Mouse (Mus musculus) forebrain, embryonic 16.5 days (tissue): ENCODE measurements at regions not wholly inside any gene's neighbourhood (a gene's known extent, or its start where the extent isn't known, plus 50 kb on each side); places are given as distances from the start of the nearest gene placed in this dataset.

ENCODE experiments used
- ATAC-seq: fragments of 200-750 bp; cut with Nextera tagmentation; 2 replicates; pipeline ENCODE4 v1.8.0; 2017; ENCODE audit warnings: mild to moderate bottlenecking, moderate library complexity
- H3K27ac ChIP-seq: fragments of 300-500 bp; sonication (generic); 2 replicates; pipeline ENCODE4 v1.5.1; 2014; ENCODE audit warnings: low read length, control low read depth
- H3K27me3 ChIP-seq: fragments of 300-500 bp; sonication (generic); replicated peaks from 2 replicates; pipeline ENCODE4 v1.6.1; 2014; ENCODE audit warnings: low read length; ENCODE audit not compliant: control insufficient read depth, insufficient read depth
- H3K36me3 ChIP-seq: fragments of 300-500 bp; sonication (generic); 2 replicates; pipeline ENCODE4 v1.6.1; 2014; ENCODE audit not compliant: control insufficient read depth, insufficient read depth
- H3K4me1 ChIP-seq: fragments of 300-500 bp; sonication (generic); replicated peaks from 2 replicates; pipeline ENCODE4 v1.6.1; 2014; ENCODE audit warnings: low read length; ENCODE audit not compliant: control insufficient read depth, insufficient read depth
- H3K4me2 ChIP-seq: fragments of 300-500 bp; sonication (generic); 2 replicates; pipeline ENCODE4 v1.6.1; 2014; ENCODE audit warnings: mild to moderate bottlenecking, low read length, control low read depth
- H3K4me3 ChIP-seq: fragments of 300-500 bp; sonication (generic); replicated peaks from 2 replicates; pipeline ENCODE4 v1.5.1; 2014; ENCODE audit warnings: mild to moderate bottlenecking, low read length, control low read depth
- H3K9ac ChIP-seq: fragments of 300-500 bp; sonication (generic); replicated peaks from 2 replicates; pipeline ENCODE4 v1.6.1; 2014; ENCODE audit warnings: low read depth, low read length, control low read depth
- H3K9me3 ChIP-seq: fragments of 300-500 bp; sonication (generic); 2 replicates; pipeline ENCODE4 v1.6.1; 2016; ENCODE audit warnings: low read length; ENCODE audit not compliant: control insufficient read depth
- WGBS: fragments of 180-500 bp; shearing (Covaris S2); extraction: QIAGEN DNeasy Blood & Tissue Kit; methylation state at CpG from one replicate; pipeline ENCODE4 v1.1.7; 2014; 5-methylcytosine and 5-hydroxymethylcytosine counted together

DNA sequence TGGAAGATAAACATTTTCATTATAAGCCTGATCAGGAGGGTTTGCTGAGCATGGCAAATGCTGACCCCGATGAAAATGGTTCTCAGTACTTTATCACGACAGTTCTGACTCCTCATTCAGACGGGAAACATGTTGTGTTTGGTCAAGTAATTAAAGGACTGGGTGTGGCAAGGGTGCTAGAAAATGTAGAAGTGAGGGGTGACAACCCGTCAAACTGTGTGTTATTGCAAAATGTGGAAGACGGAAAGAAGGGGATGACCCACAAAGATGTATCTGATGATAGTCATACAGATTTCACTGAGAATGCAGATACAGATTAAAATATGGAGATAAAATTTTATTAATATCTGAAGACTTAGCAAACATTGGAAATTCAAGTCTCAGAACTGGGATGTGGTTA is 186.2 kb upstream of the Gm9833 start:
- no peaks in the 10 kb centered on the region for H3K4me1 ChIP-seq
- no peak for ATAC-seq
- no peak overlapping the region for H3K4me3 ChIP-seq
- 91% methylated on average over 5 of the region's 5 CpGs for WGBS
- no peaks in the 10 kb centered on the region for H3K27me3 ChIP-seq
- no peak overlapping the region for H3K9ac ChIP-seq
- H3K36me3 ChIP-seq: no peaks in the 10 kb centered on the region
- H3K4me2 ChIP-seq: no peak overlapping the region
- 0 out of 2 replicates have a peak, but pooled peaks cover 3% of the 10 kb centered on the region for H3K9me3 ChIP-seq
- H3K27ac ChIP-seq: no peak overlapping the region

- Histone ChIP-seq H3K27me3 (no peaks in the 10 kb centered on the region), H3K4me2 (no peak overlapping the region), H3K9ac (no peak overlapping the region), H3K4me3 (no peak overlapping the region), H3K27ac (no peak overlapping the region), H3K36me3 (no peaks in the 10 kb centered on the region), H3K9me3 (no peaks in the 10 kb centered on the region), H3K4me1 (no peaks in the 10 kb centered on the region)
- no peak for ATAC-seq
- WGBS: 88% methylated on average over 1 of the region's 1 CpGs
These were observed 174.6 kb upstream of the Gm9833 start for GRCm38 (mm10) chr3:9913357-9913756.

DNA sequence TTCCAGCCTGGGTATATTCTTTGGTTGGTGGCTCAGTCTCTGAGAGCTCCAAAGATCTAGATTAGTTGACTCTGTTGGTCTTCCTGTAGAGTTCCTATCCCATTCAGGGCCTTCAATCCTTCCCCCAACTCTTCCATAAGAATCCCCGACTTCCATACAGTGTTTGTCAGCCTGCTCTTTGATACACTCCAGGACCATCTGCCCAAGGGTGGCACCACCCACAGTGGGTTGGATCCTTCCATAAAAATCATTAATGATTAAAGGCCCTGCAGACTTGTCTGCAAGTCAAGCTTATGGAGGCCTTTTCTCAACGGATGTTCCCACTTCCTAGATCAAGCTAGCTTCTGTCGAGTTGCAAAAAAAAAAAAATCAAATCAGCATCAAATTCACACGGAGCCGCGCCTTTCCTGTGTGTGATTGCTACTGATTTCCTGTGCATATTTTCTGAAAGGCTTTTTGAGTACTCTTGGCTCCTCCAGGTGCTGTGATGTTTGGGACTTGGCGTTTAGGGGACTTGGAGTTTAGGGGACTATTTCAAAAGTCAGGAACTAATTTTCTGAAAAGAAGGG is 171.3 kb upstream of the Gm9833 start:
- no peak overlapping the region for H3K4me3 ChIP-seq
- H3K4me2 ChIP-seq: no peak overlapping the region
- no peak overlapping the region for H3K27ac ChIP-seq
- no peak overlapping the region for H3K9ac ChIP-seq
- no peaks in the 10 kb centered on the region for H3K27me3 ChIP-seq
- no peak for ATAC-seq
- H3K4me1 ChIP-seq: no peaks in the 10 kb centered on the region
- 90% methylated on average over 7 of the region's 7 CpGs for WGBS
- no peaks in the 10 kb centered on the region for H3K36me3 ChIP-seq
- no peaks in the 10 kb centered on the region for H3K9me3 ChIP-seq

GRCm38 (mm10) chr3:9920331-9920730 is 167.6 kb upstream of the Gm9833 start:
- H3K27me3 ChIP-seq: no peaks in the 10 kb centered on the region
- no peaks in the 10 kb centered on the region for H3K4me1 ChIP-seq
- no peaks in the 10 kb centered on the region for H3K36me3 ChIP-seq
- no peak overlapping the region for H3K9ac ChIP-seq
- no peak overlapping the region for H3K4me3 ChIP-seq
- ATAC-seq: peak; percentile 61
- 63% methylated on average over 3 of the region's 3 CpGs for WGBS
- H3K9me3 ChIP-seq: no peaks in the 10 kb centered on the region
- no peak overlapping the region for H3K4me2 ChIP-seq
- H3K27ac ChIP-seq: no peak overlapping the region

DNA sequence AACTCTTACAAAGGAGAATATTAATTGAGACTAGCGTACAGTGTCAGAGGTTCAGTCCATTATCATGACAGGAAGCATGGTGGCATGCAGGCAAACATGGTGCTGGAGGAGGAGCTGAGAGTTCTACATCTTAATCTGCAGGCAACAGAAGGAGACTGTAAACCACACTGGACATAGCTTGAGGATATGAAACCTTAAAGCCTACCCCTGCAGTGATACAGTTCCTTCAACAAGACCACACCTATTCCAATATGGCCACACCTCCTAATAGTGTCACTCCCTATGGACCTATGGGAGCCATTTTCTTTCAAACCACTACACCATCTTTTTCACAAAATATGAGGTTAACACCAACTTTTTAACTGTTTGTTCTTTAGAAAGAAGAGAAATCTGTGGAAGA is 166.2 kb upstream of the Gm9833 start:
- H3K4me1 ChIP-seq: no peaks in the 10 kb centered on the region
- H3K9ac ChIP-seq: no peak overlapping the region
- 84% methylated on average over 1 of the region's 1 CpGs for whole genome bisulfite sequencing
- H3K4me3 ChIP-seq: no peak overlapping the region
- H3K36me3 ChIP-seq: no peaks in the 10 kb centered on the region
- H3K9me3 ChIP-seq: no peaks in the 10 kb centered on the region
- H3K4me2 ChIP-seq: no peak overlapping the region
- no peaks in the 10 kb centered on the region for H3K27me3 ChIP-seq
- H3K27ac ChIP-seq: no peak overlapping the region
- ATAC-seq: no peak

DNA sequence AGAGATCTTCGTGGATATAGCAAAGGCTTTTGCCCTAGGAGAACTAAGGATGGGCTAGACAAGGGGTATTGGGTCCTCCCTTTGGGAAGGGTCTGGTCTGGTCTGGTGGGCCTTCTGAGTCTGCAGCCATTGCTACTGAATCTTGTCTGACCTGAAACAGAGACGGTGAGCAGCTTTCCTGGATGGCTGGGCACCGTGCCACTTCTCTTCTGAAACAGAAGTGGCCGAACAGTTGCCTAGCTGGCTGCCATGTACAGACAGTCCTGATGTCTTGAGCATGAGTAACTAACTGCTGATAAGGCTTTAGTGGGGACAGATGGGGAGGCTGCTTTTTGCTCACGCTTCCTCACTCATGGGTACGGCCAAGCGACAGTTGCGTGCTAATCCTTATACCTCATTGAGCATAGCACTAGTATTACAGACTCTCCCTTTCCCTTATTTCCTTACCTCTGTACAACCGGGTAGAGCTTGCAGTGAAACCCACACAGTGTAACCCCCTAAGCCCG is 165.3 kb upstream of the Gm9833 start:
- H3K9me3 ChIP-seq: no peaks in the 10 kb centered on the region
- no peaks in the 10 kb centered on the region for H3K4me1 ChIP-seq
- no peak overlapping the region for H3K4me3 ChIP-seq
- H3K27ac ChIP-seq: no peak overlapping the region
- no peak overlapping the region for H3K9ac ChIP-seq
- no peak overlapping the region for H3K4me2 ChIP-seq
- no peaks in the 10 kb centered on the region for H3K27me3 ChIP-seq
- ATAC-seq: peak; percentile 23; the same call in 1 of the 2 replicates
- no peaks in the 10 kb centered on the region for H3K36me3 ChIP-seq
- 77% methylated on average over 10 of the region's 10 CpGs for WGBS

- no peak overlapping the region for H3K4me2 ChIP-seq
- no peaks in the 10 kb centered on the region for H3K4me1 ChIP-seq
- no peaks in the 10 kb centered on the region for H3K36me3 ChIP-seq
- WGBS: 97% methylated on average over 1 of the region's 1 CpGs
- no peak for ATAC-seq
- no peaks in the 10 kb centered on the region for H3K9me3 ChIP-seq
- no peak overlapping the region for H3K4me3 ChIP-seq
- H3K27me3 ChIP-seq: no peaks in the 10 kb centered on the region
- H3K9ac ChIP-seq: no peak overlapping the region
- H3K27ac ChIP-seq: no peak overlapping the region
These were observed 163.3 kb upstream of the Gm9833 start for GRCm38 (mm10) chr3:9924630-9925029.

DNA sequence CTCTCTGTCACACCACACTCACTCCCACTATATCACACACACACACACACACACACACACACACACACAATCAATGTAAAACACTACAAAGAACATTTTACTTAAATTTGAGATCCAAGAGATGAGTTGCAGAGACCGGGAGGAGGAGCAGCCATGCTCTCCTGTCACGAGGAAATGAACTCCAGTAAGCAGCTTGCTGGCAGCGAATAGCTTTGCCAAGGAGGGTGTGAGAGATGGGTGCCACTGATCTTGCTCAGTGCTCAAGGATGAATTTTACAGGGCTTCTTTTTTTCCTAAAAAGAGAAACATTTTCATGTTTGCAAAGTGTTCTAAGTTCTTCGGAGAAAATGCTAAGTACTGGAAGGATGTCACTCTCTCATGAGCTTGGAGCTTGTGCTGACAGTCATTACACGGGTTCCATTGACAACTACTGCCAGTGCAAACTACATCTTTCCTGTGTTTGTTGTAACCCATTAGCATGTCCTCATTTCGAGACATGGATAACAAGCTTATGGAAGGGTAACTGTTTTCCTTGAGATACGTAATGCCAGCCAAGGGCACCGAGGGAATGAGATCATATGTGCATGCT is 151.0 kb upstream of the Gm9833 start:
- Histone ChIP-seq H3K4me1 (peaks cover 12% of the 10 kb centered on the region), H3K4me2 (no peak overlapping the region), H3K9me3 (no peaks in the 10 kb centered on the region), H3K36me3 (no peaks in the 10 kb centered on the region), H3K27me3 (no peaks in the 10 kb centered on the region), H3K4me3 (no peak overlapping the region), H3K9ac (no peak overlapping the region), H3K27ac (no peak overlapping the region)
- WGBS: 59% methylated on average over 8 of the region's 8 CpGs
- ATAC-seq: peak; percentile 65

DNA sequence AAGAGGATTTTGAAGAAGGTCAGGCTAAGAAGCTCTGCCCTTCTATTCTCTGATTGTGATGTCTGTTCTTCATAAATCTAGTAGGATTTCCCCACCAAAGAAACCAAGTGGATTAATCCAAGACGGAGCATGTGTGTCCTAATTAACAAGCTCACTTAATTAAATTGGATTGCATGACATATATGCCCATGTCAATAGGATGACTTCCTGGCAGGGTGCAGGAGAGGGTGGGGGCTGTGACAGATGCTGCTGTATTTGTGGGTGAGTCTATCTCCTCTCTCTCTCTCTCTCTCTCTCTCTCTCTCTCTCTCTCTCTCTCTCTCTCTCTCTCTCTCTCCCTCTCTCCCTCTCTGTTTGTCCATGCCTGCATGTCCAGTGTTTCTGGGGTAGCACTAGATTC is 149.3 kb upstream of the Gm9833 start:
- Histone ChIP-seq H3K9me3 (no peaks in the 10 kb centered on the region), H3K4me2 (no peak overlapping the region), H3K4me1 (peaks cover 12% of the 10 kb centered on the region), H3K9ac (no peak overlapping the region), H3K4me3 (no peak overlapping the region), H3K27ac (no peak overlapping the region), H3K36me3 (no peaks in the 10 kb centered on the region), H3K27me3 (no peaks in the 10 kb centered on the region)
- 0 out of 2 replicates have a peak, but pooled peaks have one; percentile 38 for ATAC-seq
- 16% methylated on average over 1 of the region's 1 CpGs for WGBS
